Mouse (Mus musculus): ENCODE measurements around the gene Stk10.

GRCm38 (mm10) chr11:32535646-32536045 is 2.5 kb downstream of the Stk10 start:
- no peak for TF ChIP-seq POLR2A (IDR thresholded peaks at IDR 0.05; ENCODE audit: low read depth, low read length)
- no peak for TF ChIP-seq CTCF (IDR thresholded peaks at IDR 0.05; ENCODE audit: extremely low read depth, insufficient read depth, insufficient read length, insufficient replicate concordance)
